Mouse (Mus musculus): Measurements from ENCODE around the gene Agpat4. TPM values are rescaled to one million over a fixed set of nuclear protein-coding genes. Genes with fewer than 3 reads are reported as not detected.
"Not testable (repeated sequence)": the region's sequence is repeated elsewhere in the genome, so short reads cannot be mapped to it uniquely, and the experiment has no call there.

Gene Agpat4
- total RNA-seq, 2 experiments from 2014 or later = 33.2 to 54.3 TPM

GRCm38 (mm10) chr17:12224551-12224950 is 106.0 kb downstream of the Agpat4 start:
- DNase-seq (ENCODE audit: low spot score in 2 of 2) = not testable (repeated sequence)

- no peak for DNase-seq (ENCODE audit: low spot score in 2 of 2)
Measured at GRCm38 (mm10) chr17:12225227-12225626, 106.7 kb downstream of the Agpat4 start.

GRCm38 (mm10) chr17:12226551-12226950 is 108.0 kb downstream of the Agpat4 start:
- DNase-seq (ENCODE audit: low spot score in 2 of 2) = no peak

GRCm38 (mm10) chr17:12228001-12228400 is 109.5 kb downstream of the Agpat4 start:
- no peak for DNase-seq (ENCODE audit: low spot score in 2 of 2)

GRCm38 (mm10) chr17:12228471-12228870 is 110.0 kb downstream of the Agpat4 start:
- no peak for DNase-seq (ENCODE audit: low spot score in 2 of 2)

- no peak for DNase-seq (ENCODE audit: low spot score in 2 of 2)
Measured at GRCm38 (mm10) chr17:12229756-12230155, 111.3 kb downstream of the Agpat4 start.

GRCm38 (mm10) chr17:12230167-12230566 is 111.7 kb downstream of the Agpat4 start:
- no peak for DNase-seq (ENCODE audit: low spot score in 2 of 2)

- no peak for DNase-seq (ENCODE audit: low spot score in 2 of 2)
Measured at GRCm38 (mm10) chr17:12231087-12231486, 112.6 kb downstream of the Agpat4 start.

- no peak for DNase-seq (ENCODE audit: low spot score in 2 of 2)
Measured at GRCm38 (mm10) chr17:12232724-12233123, 114.2 kb downstream of the Agpat4 start.

GRCm38 (mm10) chr17:12240701-12241100 is 122.2 kb downstream of the Agpat4 start:
- DNase-seq (ENCODE audit: low spot score in 2 of 2) = no peak

GRCm38 (mm10) chr17:12249783-12250504 is 131.4 kb downstream of the Agpat4 start:
- DNase-seq (ENCODE audit: low spot score in 2 of 2) = no peak

- DNase-seq (ENCODE audit: low spot score in 2 of 2) = no peak
Measured at GRCm38 (mm10) chr17:12250581-12250980, 132.1 kb downstream of the Agpat4 start.

GRCm38 (mm10) chr17:12256142-12256541 is 137.6 kb downstream of the Agpat4 start:
- no peak for DNase-seq (ENCODE audit: low spot score in 2 of 2)

- no peak for DNase-seq (ENCODE audit: low spot score in 2 of 2)
Measured at GRCm38 (mm10) chr17:12258517-12258916, 140.0 kb downstream of the Agpat4 start.

GRCm38 (mm10) chr17:12259957-12260356 is 141.5 kb downstream of the Agpat4 start:
- no peak for DNase-seq (ENCODE audit: low spot score in 2 of 2)

- no peak for DNase-seq (ENCODE audit: low spot score in 2 of 2)
Measured at GRCm38 (mm10) chr17:12261376-12261775, 142.9 kb downstream of the Agpat4 start.

GRCm38 (mm10) chr17:12261887-12262286 is 143.4 kb downstream of the Agpat4 start:
- no peak for DNase-seq (ENCODE audit: low spot score in 2 of 2)

- no peak for DNase-seq (ENCODE audit: low spot score in 2 of 2)
Measured at GRCm38 (mm10) chr17:12262851-12263250, 144.3 kb downstream of the Agpat4 start.

GRCm38 (mm10) chr17:12263787-12264186 is 145.3 kb downstream of the Agpat4 start:
- DNase-seq (ENCODE audit: low spot score in 2 of 2) = no peak

- no peak for DNase-seq (ENCODE audit: low spot score in 2 of 2)
Measured at GRCm38 (mm10) chr17:12264293-12264692, 145.8 kb downstream of the Agpat4 start.

- peak; percentile 44 to 46 for DNase-seq (ENCODE audit: low spot score in 2 of 2)
Measured at GRCm38 (mm10) chr17:12265969-12266925, 147.7 kb downstream of the Agpat4 start.

GRCm38 (mm10) chr17:12268091-12268490 is 149.6 kb downstream of the Agpat4 start:
- DNase-seq (ENCODE audit: low spot score in 2 of 2) = no peak
